Mouse (Mus musculus) heart, embryonic 11.5 days (tissue): ENCODE results near the gene Map3k14. TPM values are rescaled to one million over a fixed set of nuclear protein-coding genes. Genes with fewer than 3 reads are reported as not detected.

ENCODE experiments used
- ATAC-seq: fragments of 200-750 bp; cut with Nextera tagmentation; replicated peaks from 2 replicates; pipeline ENCODE4 v1.8.0; 2017; ENCODE audit warnings: moderate library complexity; ENCODE audit not compliant: insufficient number of reproducible peaks, low FRiP score, low TSS enrichment
- H3K27ac ChIP-seq: fragments of 300-500 bp; sonication (generic); 2 replicates; pipeline ENCODE4 v1.5.1; 2014; ENCODE audit warnings: mild to moderate bottlenecking, low read depth, low read length
- H3K27me3 ChIP-seq: fragments of 300-500 bp; sonication (generic); 2 replicates; pipeline ENCODE4 v1.6.1; 2014; ENCODE audit warnings: mild to moderate bottlenecking, low read length, mixed read lengths; ENCODE audit not compliant: control insufficient read depth, insufficient read depth
- H3K36me3 ChIP-seq: fragments of 300-500 bp; sonication (generic); 2 replicates; pipeline ENCODE4 v1.6.1; 2014; ENCODE audit warnings: mild to moderate bottlenecking, low read length, moderate library complexity, mixed read lengths; ENCODE audit not compliant: control insufficient read depth, insufficient read depth
- H3K4me1 ChIP-seq: fragments of 300-500 bp; sonication (generic); 2 replicates; pipeline ENCODE4 v1.6.1; 2014; ENCODE audit warnings: low read length; ENCODE audit not compliant: control insufficient read depth, insufficient read depth
- H3K4me2 ChIP-seq: fragments of 300-500 bp; sonication (generic); 2 replicates; pipeline ENCODE4 v1.6.1; 2014; ENCODE audit warnings: mild to moderate bottlenecking, moderate library complexity
- H3K4me3 ChIP-seq: fragments of 300-500 bp; sonication (generic); 2 replicates; pipeline ENCODE4 v1.5.1; 2014; ENCODE audit warnings: low read depth, low read length
- H3K9ac ChIP-seq: fragments of 300-500 bp; sonication (generic); 2 replicates; pipeline ENCODE4 v1.6.1; 2014; ENCODE audit warnings: mild to moderate bottlenecking, low read depth, low read length, moderate library complexity
- H3K9me3 ChIP-seq: fragments of 300-500 bp; sonication (generic); replicated peaks from 2 replicates; pipeline ENCODE4 v1.6.1; 2016; ENCODE audit warnings: low read length; ENCODE audit not compliant: control insufficient read depth
- WGBS: fragments of 180-500 bp; shearing (Covaris S2); extraction: QIAGEN DNeasy Blood & Tissue Kit; methylation state at CpG from one replicate; pipeline ENCODE4 v1.1.7; 2014; ENCODE audit not compliant: insufficient replicate concordance; 5-methylcytosine and 5-hydroxymethylcytosine counted together
- polyA plus RNA-seq: library from polyadenylated mRNA; unstranded; fragments of >200 nt; fragmentation: Nextera tagmentation; extraction: Ambion mirVana; gene quantifications from 2 replicates; pipeline ENCODE4 v1.2.1, GENCODE M21; 2014

The Map3k14 gene
- polyA plus RNA-seq, 1 experiment from 2014 or later, result 1.4 TPM

DNA sequence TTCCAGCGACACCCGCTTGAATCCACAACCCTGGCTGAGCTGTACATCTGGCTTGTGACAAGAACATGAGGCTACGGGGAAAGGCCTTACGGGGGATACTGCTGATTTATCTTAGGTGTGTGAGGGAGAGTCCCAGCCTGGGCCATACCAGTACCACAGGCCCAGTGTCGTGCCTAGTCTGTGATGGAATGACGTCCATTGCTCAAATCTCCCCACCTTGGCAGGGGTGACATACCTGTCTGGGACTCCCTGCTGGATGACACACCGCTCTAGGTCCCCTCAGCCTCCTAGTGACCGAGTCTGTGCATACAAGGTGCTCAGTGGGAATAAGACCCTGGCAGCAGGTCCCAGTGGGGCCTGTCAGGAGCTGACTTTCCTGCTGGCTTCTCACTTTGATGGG, 88.5 kb downstream of the Map3k14 start:
- no peaks in the 10 kb centered on the region for H3K36me3 ChIP-seq
- H3K27ac ChIP-seq, result no peak overlapping the region
- H3K4me3 ChIP-seq, result no peak overlapping the region
- no peak overlapping the region for H3K4me2 ChIP-seq
- H3K4me1 ChIP-seq, result peaks cover 14% of the 10 kb centered on the region
- H3K9me3 ChIP-seq, result no peaks in the 10 kb centered on the region
- H3K27me3 ChIP-seq, result peaks cover 15% of the 10 kb centered on the region
- WGBS, result 77% methylated on average over 8 of the region's 8 CpGs
- H3K9ac ChIP-seq, result no peak overlapping the region
- ATAC-seq, result no peak

DNA sequence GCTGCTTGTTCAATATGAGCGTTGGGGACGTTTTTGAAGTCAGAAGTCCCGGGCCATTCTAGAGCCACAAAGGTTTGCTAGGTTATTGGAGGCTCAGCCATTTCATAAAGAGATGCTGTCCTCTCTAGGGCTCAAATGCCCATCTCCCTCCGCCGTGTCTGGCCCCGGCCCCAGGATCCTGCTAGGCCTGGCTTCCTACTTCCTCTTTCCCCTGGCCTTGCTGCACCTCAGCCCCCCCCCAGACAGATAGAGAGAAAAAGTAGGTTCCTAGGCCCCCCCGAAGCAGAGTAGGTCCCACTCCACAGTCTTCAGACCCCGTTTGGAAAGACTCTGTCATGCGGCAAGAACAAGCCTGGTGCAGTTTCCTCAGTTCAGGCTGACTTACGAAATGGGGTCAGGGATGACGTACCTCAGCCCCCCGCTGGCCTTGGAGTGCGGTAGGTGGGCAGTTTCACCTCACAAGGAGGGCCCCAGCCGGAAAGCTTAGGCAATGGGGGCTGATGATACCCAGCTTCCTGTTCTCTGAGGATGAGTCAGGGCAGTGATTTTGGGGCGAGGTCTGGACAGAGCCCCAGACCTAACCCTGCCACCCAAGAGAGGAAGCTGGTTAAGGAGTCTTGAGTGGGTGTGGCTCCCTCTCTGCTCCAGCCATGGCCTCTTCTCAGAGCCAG, 89.3 kb downstream of the Map3k14 start:
- Histone ChIP-seq H3K36me3 (no peaks in the 10 kb centered on the region), H3K4me2 (no peak overlapping the region), H3K27ac (no peak overlapping the region), H3K27me3 (peaks cover 23% of the 10 kb centered on the region), H3K9ac (no peak overlapping the region), H3K4me3 (no peak overlapping the region), H3K4me1 (peaks cover 14% of the 10 kb centered on the region), H3K9me3 (no peaks in the 10 kb centered on the region)
- 80% methylated on average over 15 of the region's 15 CpGs for WGBS
- no peak for ATAC-seq

DNA sequence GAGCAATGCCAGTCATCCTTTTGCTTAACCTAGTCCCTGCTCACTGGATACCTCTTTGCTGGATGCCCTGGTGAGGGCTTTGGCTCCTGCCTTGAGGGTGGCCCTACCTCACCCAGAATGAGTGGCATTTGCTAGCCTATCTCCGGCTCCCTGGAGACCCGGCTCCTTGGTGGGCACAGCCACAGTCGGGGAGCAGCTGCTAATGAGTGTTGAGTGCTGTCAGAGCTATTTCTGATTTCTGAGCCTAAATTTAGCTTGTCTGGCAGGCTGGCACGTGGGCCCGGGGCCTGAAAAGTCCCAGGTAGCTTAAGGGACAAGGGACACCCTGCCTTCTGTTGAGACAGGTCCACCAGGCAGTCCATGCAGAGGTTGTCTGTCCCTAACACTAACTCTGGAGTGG, 90.1 kb downstream of the Map3k14 start:
- 44% methylated on average over 5 of the region's 5 CpGs for WGBS
- peaks cover 14% of the 10 kb centered on the region for H3K4me1 ChIP-seq
- H3K4me2 ChIP-seq, result peak overlapping the region; percentile 18; the same call in 1 of the 2 replicates
- no peak overlapping the region for H3K9ac ChIP-seq
- H3K9me3 ChIP-seq, result no peaks in the 10 kb centered on the region
- no peaks in the 10 kb centered on the region for H3K36me3 ChIP-seq
- no peak overlapping the region for H3K4me3 ChIP-seq
- no peak for ATAC-seq
- peaks cover 30% of the 10 kb centered on the region for H3K27me3 ChIP-seq
- no peak overlapping the region for H3K27ac ChIP-seq

DNA sequence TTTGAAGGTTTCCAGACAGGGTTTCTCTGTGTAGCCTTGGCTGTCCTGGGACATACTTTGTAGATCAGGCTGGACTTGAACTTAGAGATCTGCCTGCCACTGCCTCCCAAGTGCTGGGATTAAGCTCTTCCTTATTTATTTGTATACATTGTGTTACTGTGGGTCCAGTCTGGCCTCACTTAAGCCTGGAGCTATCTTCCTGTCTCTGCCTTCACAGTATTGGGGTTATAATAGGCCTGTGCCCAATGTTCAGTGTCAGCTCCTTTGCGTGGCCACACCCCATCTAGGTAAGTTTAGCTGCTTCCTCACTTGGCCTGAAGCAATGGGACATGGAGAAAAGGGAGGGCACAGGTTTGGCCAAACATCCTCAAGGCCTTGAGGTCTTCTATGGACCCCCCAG, 90.8 kb downstream of the Map3k14 start:
- Histone ChIP-seq H3K27ac (no peak overlapping the region), H3K27me3 (peaks cover 31% of the 10 kb centered on the region), H3K36me3 (no peaks in the 10 kb centered on the region), H3K4me1 (peaks cover 18% of the 10 kb centered on the region), H3K9ac (no peak overlapping the region), H3K4me3 (no peak overlapping the region), H3K4me2 (no peak overlapping the region), H3K9me3 (no peaks in the 10 kb centered on the region)
- no peak for ATAC-seq
- WGBS, result 83% methylated on average over 1 of the region's 1 CpGs

DNA sequence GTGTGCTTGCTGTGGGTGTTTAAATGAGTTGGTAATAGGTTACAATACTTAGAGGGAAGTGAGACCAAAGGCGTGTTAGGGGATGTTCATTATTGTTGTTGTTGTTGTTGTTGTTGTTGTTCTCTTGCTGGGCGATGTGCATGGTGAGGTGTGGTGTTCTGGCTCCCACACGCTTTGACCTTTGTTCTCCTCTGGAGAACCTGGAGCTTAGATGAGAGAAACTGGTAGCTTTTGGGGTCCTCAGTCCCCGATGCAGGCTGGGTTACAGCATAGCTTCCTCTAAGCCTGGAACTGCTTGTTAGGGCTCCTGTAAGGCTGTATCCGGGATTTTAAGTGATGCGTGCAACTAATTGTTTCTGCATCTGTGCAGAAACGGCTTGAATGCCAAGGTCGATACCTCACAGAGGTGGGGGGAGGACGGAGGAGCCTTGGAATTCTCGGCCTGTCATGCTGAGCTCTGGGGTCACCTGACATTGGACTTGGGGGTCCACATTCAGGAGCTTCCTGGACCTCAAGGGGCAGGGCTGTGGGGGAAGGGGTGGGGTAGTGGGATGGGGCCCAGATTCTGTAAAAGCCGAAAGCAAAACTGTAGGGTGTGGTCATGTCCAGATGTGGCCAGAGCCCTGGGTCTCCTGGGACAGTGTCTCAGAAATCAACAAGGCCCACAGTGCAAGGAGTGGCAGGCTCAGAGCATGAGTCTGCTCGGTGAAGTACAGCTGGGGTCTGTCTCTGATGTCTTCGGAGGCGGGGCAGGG, 91.4 kb downstream of the Map3k14 start:
- ATAC-seq, result no peak
- no peak overlapping the region for H3K4me2 ChIP-seq
- no peak overlapping the region for H3K27ac ChIP-seq
- H3K9me3 ChIP-seq, result no peaks in the 10 kb centered on the region
- 71% methylated on average over 14 of the region's 14 CpGs for WGBS
- H3K4me3 ChIP-seq, result no peak overlapping the region
- H3K36me3 ChIP-seq, result no peaks in the 10 kb centered on the region
- peaks cover 22% of the 10 kb centered on the region for H3K4me1 ChIP-seq
- peaks cover 38% of the 10 kb centered on the region for H3K27me3 ChIP-seq
- no peak overlapping the region for H3K9ac ChIP-seq

DNA sequence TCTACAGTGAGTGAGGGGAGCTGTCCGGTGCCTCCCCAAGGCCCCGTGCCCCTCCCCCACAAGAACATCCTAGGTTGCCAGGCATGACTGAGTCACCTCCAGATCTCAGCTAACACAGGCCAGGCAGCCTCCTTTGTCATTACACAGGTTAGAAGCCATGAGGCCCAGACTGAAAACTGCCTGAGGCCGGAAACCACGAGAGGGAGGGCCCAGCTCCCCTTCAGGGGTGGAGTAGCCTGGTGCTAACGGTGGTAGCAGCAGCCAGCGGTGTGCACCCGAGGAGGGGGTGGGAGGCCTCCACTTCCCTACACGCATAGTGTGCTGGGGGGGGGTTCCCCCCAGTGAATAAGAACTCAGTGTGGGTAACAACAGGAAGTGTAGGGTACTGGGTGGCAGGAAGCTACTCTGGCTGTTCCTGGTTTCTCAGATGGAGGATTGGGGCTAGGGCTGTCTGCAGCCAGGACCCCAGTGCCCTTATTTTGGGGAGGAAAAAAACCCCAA, 92.3 kb downstream of the Map3k14 start:
- Histone ChIP-seq H3K27ac (no peak overlapping the region), H3K9ac (no peak overlapping the region), H3K27me3 (peaks cover 43% of the 10 kb centered on the region), H3K4me2 (0 out of 2 replicates have a peak overlapping the region, but pooled peaks have one; percentile 14), H3K36me3 (no peaks in the 10 kb centered on the region), H3K4me1 (peaks cover 27% of the 10 kb centered on the region), H3K4me3 (no peak overlapping the region), H3K9me3 (no peaks in the 10 kb centered on the region)
- no peak for ATAC-seq
- 42% methylated on average over 8 of the region's 8 CpGs for WGBS

DNA sequence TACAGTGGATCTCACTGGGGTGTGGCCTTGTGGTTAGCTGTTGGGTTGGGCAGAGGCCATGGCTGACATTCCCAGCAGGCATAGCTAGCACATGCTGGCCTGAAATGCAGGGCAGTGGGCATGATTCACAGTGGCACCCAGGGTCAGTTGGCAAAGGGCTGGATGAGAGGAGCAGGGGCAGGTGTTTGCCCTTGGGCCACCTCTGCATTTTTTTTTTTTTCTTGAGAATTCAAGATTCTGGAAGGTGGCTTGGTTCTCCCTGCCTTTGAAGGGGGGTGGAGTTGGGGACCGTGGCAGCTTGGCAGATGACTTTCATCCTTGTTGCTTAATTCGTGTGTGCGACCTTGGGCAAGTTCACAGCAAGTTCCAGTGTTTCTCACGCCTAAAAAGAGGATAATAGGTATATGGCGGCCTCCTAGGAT, 92.8 kb downstream of the Map3k14 start:
- Histone ChIP-seq H3K27me3 (peaks cover 44% of the 10 kb centered on the region), H3K4me2 (no peak overlapping the region), H3K36me3 (no peaks in the 10 kb centered on the region), H3K27ac (no peak overlapping the region), H3K4me1 (peaks cover 27% of the 10 kb centered on the region), H3K4me3 (no peak overlapping the region), H3K9ac (no peak overlapping the region), H3K9me3 (no peaks in the 10 kb centered on the region)
- no peak for ATAC-seq
- WGBS, result 75% methylated on average over 5 of the region's 5 CpGs

DNA sequence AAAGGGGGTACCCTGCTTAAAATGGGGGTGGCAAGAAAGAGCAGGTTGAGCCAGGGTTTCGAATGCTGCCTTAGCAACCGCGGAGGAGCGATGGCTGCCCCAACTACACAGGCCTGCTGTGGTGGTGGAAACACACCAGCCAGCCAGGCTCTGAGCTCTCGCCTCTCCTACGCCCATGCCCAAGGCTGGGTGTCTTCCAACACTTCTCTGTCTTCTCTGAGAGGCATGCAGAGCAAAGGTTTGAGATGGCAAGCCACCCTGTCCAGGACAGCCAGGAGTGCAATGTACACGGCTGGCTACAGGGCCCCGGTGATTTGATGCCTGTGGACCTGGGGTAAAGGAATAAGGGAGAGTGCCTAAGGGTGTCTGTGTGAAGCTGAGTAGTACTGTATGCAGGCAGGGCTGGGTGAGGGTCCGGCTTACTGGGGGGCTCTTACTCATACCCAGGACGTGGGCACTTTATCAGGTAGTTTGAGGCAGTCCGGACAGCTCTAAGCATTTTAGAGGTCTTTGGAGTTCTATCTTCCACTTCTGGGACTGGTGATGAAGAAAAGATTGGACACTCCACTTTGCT, 93.4 kb downstream of the Map3k14 start:
- H3K36me3 ChIP-seq, result no peaks in the 10 kb centered on the region
- no peak overlapping the region for H3K27ac ChIP-seq
- H3K27me3 ChIP-seq, result peaks cover 48% of the 10 kb centered on the region
- no peak overlapping the region for H3K4me2 ChIP-seq
- H3K9me3 ChIP-seq, result no peaks in the 10 kb centered on the region
- no peak overlapping the region for H3K9ac ChIP-seq
- no peak overlapping the region for H3K4me3 ChIP-seq
- ATAC-seq, result no peak
- H3K4me1 ChIP-seq, result peaks cover 27% of the 10 kb centered on the region
- WGBS, result 86% methylated on average over 11 of the region's 11 CpGs
